In the genomic region with DNA sequence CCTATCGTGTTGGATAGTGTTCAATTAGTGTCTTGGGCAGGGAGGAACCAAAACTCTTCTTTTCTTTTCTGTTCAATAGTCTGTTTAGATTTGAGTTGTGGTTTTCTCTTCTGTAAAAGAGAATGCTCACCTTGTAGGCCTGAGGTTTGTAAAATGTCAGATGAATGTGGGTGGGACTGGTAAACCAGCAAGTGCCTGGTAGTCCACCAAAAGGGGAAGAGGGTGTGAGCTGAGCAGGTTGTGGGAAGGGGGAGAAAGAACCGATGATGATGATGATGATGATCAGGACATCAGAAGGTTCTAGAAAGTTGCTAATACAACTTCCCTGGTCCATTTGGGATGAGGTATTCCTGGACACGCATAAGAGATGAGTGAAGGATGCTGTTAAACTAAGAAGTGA, we compare ENCODE assay signal across 24 mouse cellular contexts.
"Had no signal": no experiment of that assay in that cellular context is flagged by ENCODE, and none has a peak within 500 bp of the region (broad histone marks: within the 10 kb centered on the region; RNA-seq: fewer than 3 reads in every experiment).

No protein-coding gene starts in this region.

- DNase-seq: forebrain, postnatal 0 days; gastrocnemius, adult 2 months; gastrocnemius, postnatal 10 days; gastrocnemius, postnatal 25 days; heart, adult 2 months; heart, postnatal 14 days; heart, postnatal 36 days; kidney, adult 11 months; kidney, adult 2 months; kidney, adult 9 months; kidney, postnatal 10 days; kidney, postnatal 25 days; kidney, postnatal 4 days; left cerebral cortex, postnatal 4 days had no signal

- H3K4me3 ChIP-seq: gastrocnemius, adult 2 months; heart, adult 2 months; heart, embryonic 13.5 days; heart, embryonic 15.5 days; hindbrain, embryonic 13.5 days; hindbrain, embryonic 15.5 days; left cerebral cortex, adult 2 months; limb, embryonic 13.5 days; limb, embryonic 15.5 days; liver, embryonic 12.5 days had no signal

- ATAC-seq: forebrain, postnatal 0 days; hindbrain, postnatal 0 days; intestine, embryonic 16.5 days had no signal

- H3K27ac ChIP-seq: gastrocnemius, adult 2 months; heart, adult 2 months; heart, embryonic 13.5 days; heart, embryonic 15.5 days; hindbrain, embryonic 13.5 days; hindbrain, embryonic 15.5 days; hindbrain, postnatal 0 days; left cerebral cortex, adult 2 months; limb, embryonic 13.5 days; limb, embryonic 15.5 days; liver, embryonic 12.5 days had no signal
